Comparison of ENCODE assay signal across 8 mouse cellular contexts in the genomic region with DNA sequence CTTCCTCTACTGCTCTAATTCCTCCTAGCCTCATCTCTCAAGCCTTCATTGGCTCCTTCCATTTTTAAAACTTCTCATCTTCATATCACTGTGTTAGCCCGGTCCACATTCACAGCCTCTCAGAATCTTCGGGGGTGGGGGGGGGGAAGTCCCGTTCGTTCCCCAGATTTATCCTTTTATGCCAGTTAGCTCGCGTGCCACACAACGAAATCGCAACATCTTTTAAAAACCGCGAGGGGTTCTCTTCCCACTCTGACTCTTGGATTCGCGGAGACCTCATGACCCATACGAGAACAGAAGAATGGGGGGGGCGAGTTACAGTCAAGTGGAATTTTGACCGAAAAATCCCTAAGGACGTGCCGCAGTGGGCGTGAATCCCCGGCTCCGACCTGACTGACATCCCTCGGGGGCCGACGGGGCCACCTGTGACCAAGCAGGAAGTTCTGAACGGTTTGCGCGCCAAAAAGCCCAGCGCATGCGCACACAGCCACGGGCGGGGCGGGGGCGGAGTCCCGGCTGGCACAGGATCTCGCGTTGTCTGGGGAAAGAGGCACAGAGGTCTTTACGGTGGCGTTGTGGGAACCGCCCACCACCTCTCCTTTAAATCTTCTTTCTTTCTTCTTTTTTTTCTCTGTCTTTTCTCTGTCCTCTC. TPM values are rescaled to one million over a fixed set of nuclear protein-coding genes. Genes with fewer than 3 reads are reported as not detected.
DNase-seq lines count a peak whose midpoint lies in the region; ATAC-seq lines count a peak whose summit lies in the region.

No protein-coding gene starts in this region.

- under 1% methylated on average over 38 of the region's 38 CpGs for WGBS in embryonic facial prominence, embryonic 11.5 days
- WGBS in limb, embryonic 10.5 days = under 1% methylated on average over 38 of the region's 38 CpGs
- WGBS in midbrain, embryonic 12.5 days = 1% methylated on average over 38 of the region's 38 CpGs

- no peaks in the 10 kb centered on the region for H3K4me1 ChIP-seq in embryonic facial prominence, embryonic 11.5 days (ENCODE audit: control insufficient read depth, insufficient read depth, low read length)
- peaks cover 13% of the 10 kb centered on the region for H3K4me1 ChIP-seq in limb, embryonic 10.5 days
- peaks cover 16% of the 10 kb centered on the region for H3K4me1 ChIP-seq in midbrain, embryonic 12.5 days

- H3K27me3 ChIP-seq in embryonic facial prominence, embryonic 11.5 days (ENCODE audit: control insufficient read depth, insufficient read depth, low read length) = no peaks in the 10 kb centered on the region
- H3K27me3 ChIP-seq in limb, embryonic 10.5 days (ENCODE audit: low read depth, poor library complexity, severe bottlenecking) = no peaks in the 10 kb centered on the region
- no peaks in the 10 kb centered on the region for H3K27me3 ChIP-seq in midbrain, embryonic 12.5 days

- H3K4me3 ChIP-seq in embryonic facial prominence, embryonic 11.5 days (ENCODE audit: low read depth, low read length) = peak overlapping the region; percentile 58
- peak overlapping the region; percentile 65 for H3K4me3 ChIP-seq in limb, embryonic 10.5 days
- H3K4me3 ChIP-seq in midbrain, embryonic 12.5 days = peak overlapping the region; percentile 54

- H3K27ac ChIP-seq in embryonic facial prominence, embryonic 11.5 days (replicated peaks; ENCODE audit: low read depth, low read length) = peak overlapping the region; percentile 99
- peak overlapping the region; percentile 96 for H3K27ac ChIP-seq in limb, embryonic 10.5 days
- H3K27ac ChIP-seq in midbrain, embryonic 12.5 days (replicated peaks) = peak overlapping the region; percentile 99

- peak; percentile 91 for ATAC-seq in embryonic facial prominence, embryonic 11.5 days (replicated peaks; ENCODE audit: insufficient number of reproducible peaks, low FRiP score, low TSS enrichment, low read depth)
- ATAC-seq in midbrain, embryonic 12.5 days (ENCODE audit: low FRiP score, low read depth) = peak; percentile 93

- no peaks in the 10 kb centered on the region for H3K9me3 ChIP-seq in embryonic facial prominence, embryonic 11.5 days (replicated peaks; ENCODE audit: control insufficient read depth, low read length)
- no peaks in the 10 kb centered on the region for H3K9me3 ChIP-seq in limb, embryonic 10.5 days (replicated peaks)
- H3K9me3 ChIP-seq in midbrain, embryonic 12.5 days = no peaks in the 10 kb centered on the region

- H3K9ac ChIP-seq in embryonic facial prominence, embryonic 11.5 days (replicated peaks; ENCODE audit: low read length) = peak overlapping the region; percentile 86
- H3K9ac ChIP-seq in midbrain, embryonic 12.5 days (replicated peaks) = peak overlapping the region; percentile 78

- peak; percentile 100 for DNase-seq in 3134 (ENCODE audit: extremely low read depth, insufficient read length, low spot score)
- peak; percentile 95 for DNase-seq in adrenal gland, postnatal 25 days
- peak; percentile 96 for DNase-seq in embryonic facial prominence, embryonic 11.5 days (ENCODE audit: low spot score)
- peak; percentile 100 for DNase-seq in heart, adult 11 months
- DNase-seq in kidney, adult 18-20 months = peak; percentile 98
- peak; percentile 99 for DNase-seq in limb, embryonic 10.5 days (ENCODE audit: low spot score)
- DNase-seq in skeletal muscle tissue, adult 2 months (ENCODE audit: low read depth, low spot score) = peak; percentile 95

- no peaks in the 10 kb centered on the region for H3K36me3 ChIP-seq in embryonic facial prominence, embryonic 11.5 days (replicated peaks; ENCODE audit: control insufficient read depth, insufficient read depth, low read depth, low read length)
- no peaks in the 10 kb centered on the region for H3K36me3 ChIP-seq in limb, embryonic 10.5 days
- H3K36me3 ChIP-seq in midbrain, embryonic 12.5 days = no peaks in the 10 kb centered on the region

- H3K4me2 ChIP-seq in embryonic facial prominence, embryonic 11.5 days (ENCODE audit: low read depth, low read length) = peak overlapping the region; percentile 59
- H3K4me2 ChIP-seq in midbrain, embryonic 12.5 days (replicated peaks) = peak overlapping the region; percentile 66

RNA-seq across cellular contexts. Expression of gene Gpr19, which starts 0.8 kb away (rescaled TPM):
- 8.9 and 11.3 TPM in 2 replicates for total RNA-seq in adrenal gland, postnatal 25 days (2021)
- 13.2 and 19.2 TPM in 2 replicates for polyA plus RNA-seq in embryonic facial prominence, embryonic 11.5 days (2014; fragmentation: Nextera tagmentation; extraction: Ambion mirVana)
- 7.8 and 9.7 TPM in 2 replicates for polyA plus RNA-seq in limb, embryonic 10.5 days (2016; fragmentation: Nextera tagmentation; extraction: Ambion mirVana)
- 42.4 and 42.7 TPM in 2 replicates for polyA plus RNA-seq in midbrain, embryonic 12.5 days (2016; fragmentation: Nextera tagmentation; extraction: Ambion mirVana)

RNA-seq across cellular contexts. Expression of gene Cdkn1b, which starts 22.6 kb away (rescaled TPM):
- 52.2 and 89.9 TPM in 2 replicates for total RNA-seq in adrenal gland, postnatal 25 days (2021)
- polyA plus RNA-seq in embryonic facial prominence, embryonic 11.5 days (2014; fragmentation: Nextera tagmentation; extraction: Ambion mirVana) = 18.7 and 21.2 TPM in 2 replicates
- 8.4 and 10.3 TPM in 2 replicates for polyA plus RNA-seq in limb, embryonic 10.5 days (2016; fragmentation: Nextera tagmentation; extraction: Ambion mirVana)
- 28.3 and 30.0 TPM in 2 replicates for polyA plus RNA-seq in midbrain, embryonic 12.5 days (2016; fragmentation: Nextera tagmentation; extraction: Ambion mirVana)

Comparison
In these comparisons a context has a peak if more than half of its experiments do, and no peak if none do; other contexts are left out.
1. Peak in every context shown above with its lines: DNase-seq, ATAC-seq, H3K4me3 ChIP-seq and H3K27ac ChIP-seq.